Mouse (Mus musculus): ENCODE measurements around the gene Cd300lg. TPM values are rescaled to one million over a fixed set of nuclear protein-coding genes. Genes with fewer than 3 reads are reported as not detected.

Gene Cd300lg
- total and polyA plus RNA-seq, 3 experiments = not detected

- in situ Hi-C loops (cut with MboI; ENCODE audit: low pct_ligation_motif_present, low pct_unique_long_range_greater_than_20kb, low sequenced_read_pairs) (no loop called here), dilution Hi-C loops (cut with MboI; ENCODE audit: extremely low pct_ligation_motif_present, extremely low pct_unique_long_range_greater_than_20kb, low sequenced_read_pairs) (no loop called here)
- no peak overlapping the region for H3K27ac ChIP-seq (ENCODE audit: insufficient read depth, low read depth)
- no peak overlapping the region for H3K9ac ChIP-seq (ENCODE audit: insufficient read depth, low read depth)
- no peak for DNase-seq (ENCODE audit: extremely low read depth)
- H3K27me3 ChIP-seq (replicated peaks) = peaks cover 73% of the 10 kb centered on the region
- H3K79me2 ChIP-seq (replicated peaks; ENCODE audit: control insufficient read depth, extremely low read depth, insufficient read depth, poor library complexity, severe bottlenecking) = no peaks in the 10 kb centered on the region
- TF ChIP-seq POLR2AphosphoS2 (IDR thresholded peaks at IDR 0.05; ENCODE audit: low read depth, low read length) (no peak), MXI1 (IDR thresholded peaks at IDR 0.05; ENCODE audit: low read depth, low read length) (no peak), ELF1 (IDR thresholded peaks at IDR 0.05; ENCODE audit: low read depth, low read length) (no peak), POLR2A (IDR thresholded peaks at IDR 0.05; ENCODE audit: low read depth, low read length) (no peak), NELFE (IDR thresholded peaks at IDR 0.05; ENCODE audit: low read depth, low read length) (no peak), PAX5 (IDR thresholded peaks at IDR 0.05; ENCODE audit: low read length) (no peak), GABPA (IDR thresholded peaks at IDR 0.05; ENCODE audit: insufficient replicate concordance, low read depth, low read length) (no peak), CHD1 (IDR thresholded peaks at IDR 0.05; ENCODE audit: low read depth, low read length) (no peak), SIN3A (IDR thresholded peaks at IDR 0.05; ENCODE audit: low read length) (no peak), TCF12 (IDR thresholded peaks at IDR 0.05; ENCODE audit: low read depth, low read length) (no peak), KAT2A (IDR thresholded peaks at IDR 0.05; ENCODE audit: insufficient replicate concordance, low read length) (no peak), JUND (conservative IDR thresholded peaks at IDR 0.05; ENCODE audit: low read depth, low read length) (no peak), BHLHE40 (IDR thresholded peaks at IDR 0.05; ENCODE audit: low read depth, low read length) (no peak), CHD2 (IDR thresholded peaks at IDR 0.05; ENCODE audit: low read length) (no peak), ZMIZ1 (IDR thresholded peaks at IDR 0.05; ENCODE audit: low read depth, low read length) (no peak), MAZ (IDR thresholded peaks at IDR 0.05; ENCODE audit: low read depth, low read length) (no peak)
- peaks cover 4 to 6% of the 10 kb centered on the region in 2 experiments; a peak in 3 of 4 replicates for H3K4me1 ChIP-seq (ENCODE audit: control insufficient read depth in 1 of 2, insufficient read depth in 2 of 2)
- H3K4me2 ChIP-seq (ENCODE audit: insufficient read depth, low read depth, poor library complexity, severe bottlenecking) = no peak overlapping the region
- no peaks in the 10 kb centered on the region for H3K9me3 ChIP-seq (replicated peaks; ENCODE audit: low read length)
- no peaks in the 10 kb centered on the region for H3K36me3 ChIP-seq (replicated peaks in 1 of 2; ENCODE audit: control insufficient read depth in 1 of 2, insufficient read depth in 1 of 2, low read length in 1 of 2)
- no peak overlapping the region for H3K4me3 ChIP-seq (replicated peaks in 1 of 3; ENCODE audit: low read depth in 2 of 3, low read length in 2 of 3, poor library complexity in 1 of 3)
These were observed 29.1 kb downstream of the Cd300lg start for GRCm38 (mm10) chr11:102070426-102070825.

GRCm38 (mm10) chr11:102072729-102073128, 31.4 kb downstream of the Cd300lg start:
- in situ Hi-C loops (cut with MboI; ENCODE audit: low pct_ligation_motif_present, low pct_unique_long_range_greater_than_20kb, low sequenced_read_pairs) = no loop called here
- no peak overlapping the region for H3K4me3 ChIP-seq (replicated peaks in 1 of 3; ENCODE audit: low read depth in 2 of 3, low read length in 2 of 3, poor library complexity in 1 of 3)

More at GRCm38 (mm10) chr11:102072729-102073128, 31.4 kb downstream of the Cd300lg start:
- Histone ChIP-seq H3K27ac (ENCODE audit: insufficient read depth, low read depth) (no peak overlapping the region), H3K36me3 (replicated peaks in 1 of 2; ENCODE audit: control insufficient read depth in 1 of 2, insufficient read depth in 1 of 2, low read length in 1 of 2) (no peaks in the 10 kb centered on the region), H3K27me3 (replicated peaks) (peaks cover 77% of the 10 kb centered on the region), H3K79me2 (replicated peaks; ENCODE audit: control insufficient read depth, extremely low read depth, insufficient read depth, poor library complexity, severe bottlenecking) (no peaks in the 10 kb centered on the region), H3K4me1 (ENCODE audit: control insufficient read depth in 1 of 2, insufficient read depth in 2 of 2) (peaks cover 4 to 6% of the 10 kb centered on the region in 2 experiments; a peak in 3 of 4 replicates), H3K9ac (ENCODE audit: insufficient read depth, low read depth) (no peak overlapping the region), H3K9me3 (replicated peaks; ENCODE audit: low read length) (no peaks in the 10 kb centered on the region), H3K4me2 (ENCODE audit: insufficient read depth, low read depth, poor library complexity, severe bottlenecking) (no peak overlapping the region)
- dilution Hi-C loops (cut with MboI; ENCODE audit: extremely low pct_ligation_motif_present, extremely low pct_unique_long_range_greater_than_20kb, low sequenced_read_pairs) = no loop called here
- TF ChIP-seq SMC3 (IDR thresholded peaks at IDR 0.05; ENCODE audit: low read depth, low read length) (no peak), EP300 (IDR thresholded peaks at IDR 0.05; ENCODE audit: low read length) (no peak), JUN (IDR thresholded peaks at IDR 0.05; ENCODE audit: insufficient read depth, low read depth, low read length) (no peak), NRF1 (IDR thresholded peaks at IDR 0.05; ENCODE audit: low read depth, low read length) (no peak), MAFK (IDR thresholded peaks at IDR 0.05; ENCODE audit: insufficient replicate concordance, low read length) (no peak), CTCF (conservative IDR thresholded peaks at IDR 0.05 in 1 of 2, IDR thresholded peaks at IDR 0.05 in 1 of 2; ENCODE audit: low read depth in 2 of 2, low read length in 2 of 2) (no peak), TBP (conservative IDR thresholded peaks at IDR 0.05; ENCODE audit: low read depth, low read length) (no peak), UBTF (IDR thresholded peaks at IDR 0.05; ENCODE audit: low read depth, low read length) (no peak), RAD21 (IDR thresholded peaks at IDR 0.05; ENCODE audit: low read depth, low read length) (no peak), MXI1 (IDR thresholded peaks at IDR 0.05; ENCODE audit: low read depth, low read length) (no peak), POLR2AphosphoS2 (IDR thresholded peaks at IDR 0.05; ENCODE audit: low read depth, low read length) (no peak), JUND (conservative IDR thresholded peaks at IDR 0.05; ENCODE audit: low read depth, low read length) (no peak), ELF1 (IDR thresholded peaks at IDR 0.05; ENCODE audit: low read depth, low read length) (no peak), CHD2 (IDR thresholded peaks at IDR 0.05; ENCODE audit: low read length) (no peak), USF2 (conservative IDR thresholded peaks at IDR 0.05; ENCODE audit: low read depth, low read length) (no peak), IRF4 (IDR thresholded peaks at IDR 0.05; ENCODE audit: low read depth, low read length) (no peak), MAX (IDR thresholded peaks at IDR 0.05; ENCODE audit: low read length) (no peak)
- no peak for DNase-seq (ENCODE audit: extremely low read depth)
